Mouse (Mus musculus): ENCODE results near the gene Pars2. TPM values are rescaled to one million over a fixed set of nuclear protein-coding genes. Genes with fewer than 3 reads are reported as not detected.

Gene Pars2
- polyA plus RNA-seq (2016; fragmentation: Nextera tagmentation; extraction: Ambion mirVana) = 10.1 and 11.8 TPM in 2 replicates

GRCm38 (mm10) chr4:106650833-106651527, at the start of gene Pars2:
TSS of gene Pars2 (plus strand) at chr4:106651069.
- H3K4me2 ChIP-seq (replicated peaks) = peak within 1 kb of the TSS; percentile 87
- WGBS = 3% methylated on average over 40 of the region's 40 CpGs
- peaks cover 22% of the 10 kb centered on the region for H3K36me3 ChIP-seq
- no peaks in the 10 kb centered on the region for H3K9me3 ChIP-seq
- H3K9ac ChIP-seq = peak within 1 kb of the TSS; percentile 67
- peak; percentile 93 for ATAC-seq (ENCODE audit: low FRiP score, low read depth)
- no peak within 1 kb of the TSS for H3K27ac ChIP-seq
- peaks cover 7% of the 10 kb centered on the region for H3K4me1 ChIP-seq
- H3K4me3 ChIP-seq = peak within 1 kb of the TSS; percentile 55
- no peaks in the 10 kb centered on the region for H3K27me3 ChIP-seq (replicated peaks)

DNA sequence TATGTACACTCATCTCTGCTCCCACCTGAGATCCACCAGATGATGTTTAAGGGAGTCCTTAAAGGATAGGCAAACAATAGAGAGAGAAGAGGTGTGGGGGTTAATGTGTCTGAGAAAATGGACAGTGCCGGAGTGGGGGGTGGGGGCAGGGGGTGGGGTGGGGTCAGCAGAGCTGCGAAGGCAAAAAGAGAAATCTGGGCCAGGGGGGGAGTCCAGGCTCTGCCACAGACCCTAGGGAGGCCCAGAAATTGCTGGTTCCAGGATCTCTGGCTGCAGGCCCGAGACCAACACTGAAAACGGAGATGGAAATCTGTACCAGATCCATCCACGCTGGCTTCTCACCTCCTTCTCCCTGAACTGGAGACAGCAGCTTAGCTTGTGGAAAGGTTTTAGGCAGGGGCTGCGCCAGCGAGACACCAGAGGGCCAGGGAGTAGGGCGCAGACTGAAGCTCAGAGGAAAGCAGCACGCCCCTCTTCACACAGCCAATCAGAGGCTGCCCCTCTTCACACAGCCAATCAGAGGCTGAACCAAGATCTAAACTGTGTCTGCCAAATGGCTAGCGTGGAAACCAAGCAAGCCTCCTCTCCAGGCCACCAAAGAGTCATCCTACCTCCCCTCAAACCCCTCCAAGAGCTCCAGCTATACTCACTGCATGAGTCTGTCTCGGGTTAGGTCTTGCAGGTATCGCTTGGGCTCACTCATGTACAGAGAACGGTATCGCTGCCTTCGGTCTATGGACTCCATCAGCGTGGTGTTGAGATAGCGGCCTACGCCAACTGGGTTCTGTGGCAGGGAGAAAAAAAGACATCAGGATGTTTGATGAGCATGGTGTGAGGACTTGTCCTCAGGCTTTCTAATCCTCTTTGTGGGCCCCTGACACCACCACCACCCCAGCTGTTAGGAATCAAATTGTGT, 44.0 kb upstream of the Pars2 start:
- peak; percentile 88 for ATAC-seq (ENCODE audit: low FRiP score, low read depth)
- Histone ChIP-seq H3K4me1 (peaks cover 2% of the 10 kb centered on the region; the same call in 1 of the 2 replicates), H3K9ac (no peak overlapping the region), H3K4me2 (replicated peaks) (peak overlapping the region; percentile 49), H3K27ac (no peak overlapping the region), H3K9me3 (no peaks in the 10 kb centered on the region), H3K27me3 (replicated peaks) (no peaks in the 10 kb centered on the region), H3K4me3 (no peak overlapping the region), H3K36me3 (no peaks in the 10 kb centered on the region)
- 47% methylated on average over 18 of the region's 18 CpGs for WGBS

DNA sequence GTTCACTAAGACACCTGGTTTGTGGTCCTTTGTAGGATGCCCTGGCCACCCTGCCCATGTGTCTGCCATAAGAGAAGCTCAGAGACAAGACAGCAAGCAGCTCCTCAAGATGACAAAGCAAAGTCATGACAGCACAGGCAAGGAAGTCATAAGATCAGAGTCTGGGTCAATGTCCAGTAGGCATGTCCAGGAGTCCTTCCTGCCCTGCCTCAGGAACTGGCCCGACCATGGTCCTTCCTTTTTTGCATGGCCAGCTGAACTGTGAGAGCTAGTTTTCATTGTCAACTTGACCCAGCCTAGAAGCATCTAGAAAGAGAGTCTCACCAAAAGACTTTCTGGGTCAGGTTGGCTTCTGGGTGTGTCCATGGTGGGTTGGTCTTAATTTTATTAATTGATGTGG, 43.0 kb upstream of the Pars2 start:
- WGBS = 100% methylated on average over 1 of the region's 1 CpGs
- no peaks in the 10 kb centered on the region for H3K9me3 ChIP-seq
- no peaks in the 10 kb centered on the region for H3K36me3 ChIP-seq
- H3K4me2 ChIP-seq (replicated peaks) = no peak overlapping the region
- no peak overlapping the region for H3K4me3 ChIP-seq
- no peaks in the 10 kb centered on the region for H3K27me3 ChIP-seq (replicated peaks)
- no peak overlapping the region for H3K27ac ChIP-seq
- ATAC-seq (ENCODE audit: low FRiP score, low read depth) = no peak
- H3K9ac ChIP-seq = no peak overlapping the region
- peaks cover 2% of the 10 kb centered on the region; the same call in 1 of the 2 replicates for H3K4me1 ChIP-seq

GRCm38 (mm10) chr4:106613105-106613504, 37.8 kb upstream of the Pars2 start:
- H3K9ac ChIP-seq = no peak overlapping the region
- H3K4me1 ChIP-seq = peaks cover 13% of the 10 kb centered on the region
- ATAC-seq (ENCODE audit: low FRiP score, low read depth) = no peak
- no peaks in the 10 kb centered on the region for H3K36me3 ChIP-seq
- no peaks in the 10 kb centered on the region for H3K27me3 ChIP-seq (replicated peaks)
- H3K27ac ChIP-seq = no peak overlapping the region
- no peak overlapping the region for H3K4me2 ChIP-seq (replicated peaks)
- H3K9me3 ChIP-seq = no peaks in the 10 kb centered on the region
- WGBS = 79% methylated on average over 8 of the region's 8 CpGs
- no peak overlapping the region for H3K4me3 ChIP-seq

GRCm38 (mm10) chr4:106613560-106613959, 37.3 kb upstream of the Pars2 start:
- no peaks in the 10 kb centered on the region for H3K36me3 ChIP-seq
- H3K4me2 ChIP-seq (replicated peaks) = no peak overlapping the region
- no peak for ATAC-seq (ENCODE audit: low FRiP score, low read depth)
- no peaks in the 10 kb centered on the region for H3K27me3 ChIP-seq (replicated peaks)
- H3K27ac ChIP-seq = no peak overlapping the region
- 84% methylated on average over 3 of the region's 3 CpGs for WGBS
- no peaks in the 10 kb centered on the region for H3K9me3 ChIP-seq
- H3K4me1 ChIP-seq = peaks cover 13% of the 10 kb centered on the region
- H3K9ac ChIP-seq = no peak overlapping the region
- no peak overlapping the region for H3K4me3 ChIP-seq

DNA sequence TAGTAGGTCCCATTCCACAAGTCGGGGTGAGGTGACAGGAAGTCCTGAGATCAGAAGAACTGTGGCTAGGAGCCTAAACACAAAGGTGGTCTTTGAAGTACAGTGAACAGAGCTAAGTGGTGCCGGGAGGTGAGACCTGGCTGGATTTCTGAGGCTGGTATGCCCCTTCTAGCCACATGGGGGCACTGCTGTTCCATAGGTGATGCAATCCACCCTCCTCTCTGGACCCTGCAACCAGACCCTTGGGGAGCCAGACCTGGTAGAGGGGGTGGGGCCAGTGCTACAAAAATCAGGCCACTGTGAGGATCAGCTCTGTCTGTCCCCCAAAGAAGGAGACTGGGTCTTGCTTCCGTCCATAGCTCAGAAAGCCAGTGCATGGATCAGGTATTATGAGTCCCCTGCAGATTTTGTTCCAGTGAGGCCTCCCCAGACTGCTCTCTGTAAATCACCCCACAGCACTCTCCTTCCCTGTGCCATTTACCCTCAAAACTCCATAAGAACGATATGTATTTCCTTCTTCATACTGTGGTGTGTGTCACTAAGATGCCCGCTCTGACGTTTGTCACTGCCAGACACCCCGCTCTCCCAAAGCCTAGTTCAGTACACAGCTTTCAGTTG, 36.6 kb upstream of the Pars2 start:
- 42% methylated on average over 7 of the region's 7 CpGs for WGBS
- no peak overlapping the region for H3K9ac ChIP-seq
- no peaks in the 10 kb centered on the region for H3K27me3 ChIP-seq (replicated peaks)
- no peaks in the 10 kb centered on the region for H3K36me3 ChIP-seq
- H3K4me1 ChIP-seq = peaks cover 13% of the 10 kb centered on the region
- ATAC-seq (ENCODE audit: low FRiP score, low read depth) = peak; percentile 79
- H3K9me3 ChIP-seq = no peaks in the 10 kb centered on the region
- no peak overlapping the region for H3K4me3 ChIP-seq
- no peak overlapping the region for H3K27ac ChIP-seq
- no peak overlapping the region for H3K4me2 ChIP-seq (replicated peaks)

- no peak overlapping the region for H3K9ac ChIP-seq
- no peaks in the 10 kb centered on the region for H3K27me3 ChIP-seq (replicated peaks)
- H3K4me3 ChIP-seq = no peak overlapping the region
- ATAC-seq (ENCODE audit: low FRiP score, low read depth) = no peak
- no peaks in the 10 kb centered on the region for H3K9me3 ChIP-seq
- WGBS = 83% methylated on average over 9 of the region's 9 CpGs
- H3K4me2 ChIP-seq (replicated peaks) = no peak overlapping the region
- H3K4me1 ChIP-seq = peaks cover 13% of the 10 kb centered on the region
- H3K27ac ChIP-seq = no peak overlapping the region
- H3K36me3 ChIP-seq = no peaks in the 10 kb centered on the region
Observed at GRCm38 (mm10) chr4:106614881-106615280, 36.0 kb upstream of the Pars2 start.

GRCm38 (mm10) chr4:106615637-106616036, 35.2 kb upstream of the Pars2 start:
- no peaks in the 10 kb centered on the region for H3K27me3 ChIP-seq (replicated peaks)
- H3K4me2 ChIP-seq (replicated peaks) = no peak overlapping the region
- H3K27ac ChIP-seq = no peak overlapping the region
- no peak for ATAC-seq (ENCODE audit: low FRiP score, low read depth)
- H3K36me3 ChIP-seq = no peaks in the 10 kb centered on the region
- H3K9ac ChIP-seq = no peak overlapping the region
- 83% methylated on average over 12 of the region's 12 CpGs for WGBS
- peaks cover 13% of the 10 kb centered on the region for H3K4me1 ChIP-seq
- H3K9me3 ChIP-seq = no peaks in the 10 kb centered on the region
- H3K4me3 ChIP-seq = no peak overlapping the region

GRCm38 (mm10) chr4:106617056-106617455, 33.8 kb upstream of the Pars2 start, which contains the start of gene Lexm:
TSS of gene Lexm (minus strand) at chr4:106617241.
- 2% methylated on average over 19 of the region's 19 CpGs for WGBS

GRCm38 (mm10) chr4:106618898-106619297, 32.0 kb upstream of the Pars2 start:
- no peaks in the 10 kb centered on the region for H3K9me3 ChIP-seq
- 88% methylated on average over 4 of the region's 4 CpGs for WGBS
- no peak overlapping the region for H3K27ac ChIP-seq
- H3K36me3 ChIP-seq = no peaks in the 10 kb centered on the region
- H3K4me1 ChIP-seq = peaks cover 13% of the 10 kb centered on the region
- no peak overlapping the region for H3K9ac ChIP-seq
- H3K4me2 ChIP-seq (replicated peaks) = no peak overlapping the region
- H3K27me3 ChIP-seq (replicated peaks) = peaks cover 26% of the 10 kb centered on the region
- no peak for ATAC-seq (ENCODE audit: low FRiP score, low read depth)
- H3K4me3 ChIP-seq = no peak overlapping the region

More at GRCm38 (mm10) chr4:106617056-106617455, 33.8 kb upstream of the Pars2 start, which contains the start of gene Lexm:
- peak within 1 kb of the TSS; percentile 56 for H3K4me2 ChIP-seq (replicated peaks)
- peaks cover 13% of the 10 kb centered on the region for H3K4me1 ChIP-seq
- H3K4me3 ChIP-seq = 0 out of 2 replicates have a peak within 1 kb of the TSS, but pooled peaks have one; percentile 9
- H3K9ac ChIP-seq = no peak within 1 kb of the TSS
- no peaks in the 10 kb centered on the region for H3K36me3 ChIP-seq
- no peak for ATAC-seq (ENCODE audit: low FRiP score, low read depth)
- H3K27ac ChIP-seq = no peak within 1 kb of the TSS
- no peaks in the 10 kb centered on the region for H3K9me3 ChIP-seq
- peaks cover 7% of the 10 kb centered on the region for H3K27me3 ChIP-seq (replicated peaks)

DNA sequence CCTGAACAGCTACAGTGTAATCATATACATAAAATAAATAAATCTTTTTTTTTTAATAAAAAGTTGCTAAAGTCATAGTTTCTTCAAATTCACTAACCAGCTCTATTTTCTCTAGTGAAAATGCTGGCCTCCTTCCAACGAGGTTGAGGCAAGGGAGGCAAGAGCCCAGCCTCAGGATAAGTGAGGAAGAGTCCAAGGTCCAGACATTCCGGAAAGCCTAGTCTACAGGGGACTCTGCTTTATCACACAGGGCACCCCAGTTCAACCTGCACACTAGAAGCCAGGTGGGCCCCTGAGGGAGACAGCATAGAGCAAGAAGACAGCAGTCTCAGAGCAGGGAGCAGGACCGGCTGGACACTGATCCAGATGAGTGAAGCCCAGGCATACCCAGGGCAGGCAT, 29.4 kb upstream of the Pars2 start:
- peaks cover 34% of the 10 kb centered on the region for H3K27me3 ChIP-seq (replicated peaks)
- H3K9me3 ChIP-seq = no peaks in the 10 kb centered on the region
- 75% methylated on average over 3 of the region's 3 CpGs for WGBS
- peaks cover 12% of the 10 kb centered on the region for H3K4me1 ChIP-seq
- no peak overlapping the region for H3K27ac ChIP-seq
- H3K4me2 ChIP-seq (replicated peaks) = no peak overlapping the region
- no peak overlapping the region for H3K9ac ChIP-seq
- H3K4me3 ChIP-seq = no peak overlapping the region
- H3K36me3 ChIP-seq = no peaks in the 10 kb centered on the region
- no peak for ATAC-seq (ENCODE audit: low FRiP score, low read depth)

- Histone ChIP-seq H3K9me3 (no peaks in the 10 kb centered on the region), H3K9ac (no peak within 1 kb of the TSS), H3K27me3 (replicated peaks) (peaks cover 34% of the 10 kb centered on the region), H3K4me1 (peaks cover 9% of the 10 kb centered on the region), H3K27ac (no peak within 1 kb of the TSS), H3K4me2 (replicated peaks) (no peak within 1 kb of the TSS), H3K4me3 (no peak within 1 kb of the TSS), H3K36me3 (no peaks in the 10 kb centered on the region)
- no peak for ATAC-seq (ENCODE audit: low FRiP score, low read depth)
- WGBS = 21% methylated on average over 16 of the region's 16 CpGs
Observed at GRCm38 (mm10) chr4:106622030-106622493, 28.8 kb upstream of the Pars2 start, which contains the start of gene Ttc22. TSS of gene Ttc22 (plus strand) at chr4:106622432.

Data from neural tube, embryonic 12.5 days (tissue).